Mouse (Mus musculus): ENCODE results near the gene Slc9a3. TPM values are rescaled to one million over a fixed set of nuclear protein-coding genes. Genes with fewer than 3 reads are reported as not detected.
A peak's percentile ranks its signal among the peaks of the same experiment; 100 is the strongest.

The Slc9a3 gene
- total RNA-seq (2015): not detected in 2 replicates
- not detected in 2 replicates for total RNA-seq (2017)

DNA sequence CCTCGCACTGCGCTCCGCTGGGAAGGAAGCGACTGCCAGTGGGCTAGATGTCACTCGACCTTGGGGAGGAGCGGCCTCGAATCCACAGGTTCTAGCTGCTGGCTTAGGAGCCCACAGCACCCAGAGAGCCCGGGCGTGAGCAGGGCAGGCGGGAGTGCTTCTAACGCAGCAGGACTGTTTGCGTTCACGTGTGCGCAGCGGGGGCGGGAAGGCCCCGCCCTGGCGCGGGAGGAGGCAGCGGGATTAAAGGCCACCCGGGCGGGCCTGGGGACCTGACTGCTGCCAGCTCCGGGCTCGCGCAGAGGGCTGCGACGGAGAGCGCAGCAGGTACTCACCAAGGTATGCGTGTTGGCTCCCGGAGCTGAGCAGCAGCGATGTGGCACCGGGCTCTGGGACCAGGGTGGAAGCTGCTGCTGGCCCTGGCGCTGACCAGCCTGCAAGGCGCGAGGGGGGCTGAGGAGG, at the start of gene Slc9a3:
Slc9a3 (plus strand) TSS at position 317 of the 462 bp plus-strand sequence.
- no peak for ATAC-seq (ENCODE audit: poor library complexity, severe bottlenecking)

GRCm38 (mm10) chr13:74071714-74072113, 49.5 kb upstream of the Slc9a3 start:
- no peak for ATAC-seq (ENCODE audit: poor library complexity, severe bottlenecking)

GRCm38 (mm10) chr13:74073369-74073768, 47.9 kb upstream of the Slc9a3 start:
- no peak for ATAC-seq (ENCODE audit: poor library complexity, severe bottlenecking)

DNA sequence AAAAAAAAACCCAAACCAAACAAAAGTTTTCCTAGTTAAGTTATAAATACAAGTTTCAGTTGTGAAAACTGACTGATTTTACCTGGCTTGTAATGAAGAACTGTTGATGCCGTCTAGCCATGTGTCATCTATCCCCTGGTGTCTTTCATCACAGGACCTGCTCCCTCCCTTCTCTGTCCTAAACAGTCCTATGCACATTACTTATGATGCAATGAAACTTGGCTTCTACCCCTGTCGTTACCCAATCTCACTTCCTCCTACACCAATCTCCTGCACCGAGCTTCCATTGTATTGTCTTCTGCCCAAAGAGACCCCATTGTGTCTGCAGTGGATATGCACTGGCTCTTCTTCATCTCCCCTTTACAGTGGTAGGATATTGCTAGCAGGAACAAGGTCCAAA, 31.0 kb upstream of the Slc9a3 start:
- peak; percentile 97 for ATAC-seq (ENCODE audit: poor library complexity, severe bottlenecking)

- ATAC-seq (ENCODE audit: poor library complexity, severe bottlenecking): no peak
Observed at GRCm38 (mm10) chr13:74095936-74096335, 25.3 kb upstream of the Slc9a3 start.

DNA sequence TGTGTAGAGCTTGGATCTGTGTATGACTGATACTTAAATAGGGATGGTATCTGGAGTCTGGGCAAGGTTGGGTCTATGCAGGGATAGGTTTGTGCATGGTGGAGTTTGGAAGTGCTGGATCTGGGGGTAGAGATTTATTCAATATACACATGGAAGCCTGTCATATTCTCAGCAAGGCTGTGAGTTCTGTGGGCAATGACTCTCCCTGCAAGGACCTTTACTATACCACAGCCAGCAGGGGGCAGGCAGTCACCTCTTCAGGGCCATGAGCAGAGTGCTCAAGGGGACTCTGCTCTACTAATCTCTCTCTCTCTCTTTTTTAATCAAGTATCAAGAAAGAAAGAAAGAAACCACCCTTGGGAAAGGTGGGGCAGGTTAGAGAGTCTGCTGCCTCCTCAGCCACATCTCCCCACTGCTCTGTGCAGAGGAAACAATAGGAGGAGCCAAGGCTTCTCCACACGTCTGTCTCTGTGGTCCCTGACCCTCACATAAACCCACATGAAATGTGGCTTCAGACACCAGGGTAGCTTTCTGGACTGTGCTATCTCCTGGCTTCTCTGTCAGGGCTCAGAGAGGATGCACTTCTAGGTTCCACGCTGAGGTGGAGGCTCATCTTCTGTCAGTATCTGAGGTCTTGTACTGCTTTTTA, 24.4 kb upstream of the Slc9a3 start:
- peak; percentile 75 for ATAC-seq (ENCODE audit: poor library complexity, severe bottlenecking)

GRCm38 (mm10) chr13:74098913-74099312, 22.3 kb upstream of the Slc9a3 start:
- ATAC-seq (ENCODE audit: poor library complexity, severe bottlenecking): no peak

- no peak for ATAC-seq (ENCODE audit: poor library complexity, severe bottlenecking)
Observed at GRCm38 (mm10) chr13:74102108-74102830, 19.0 kb upstream of the Slc9a3 start.

DNA sequence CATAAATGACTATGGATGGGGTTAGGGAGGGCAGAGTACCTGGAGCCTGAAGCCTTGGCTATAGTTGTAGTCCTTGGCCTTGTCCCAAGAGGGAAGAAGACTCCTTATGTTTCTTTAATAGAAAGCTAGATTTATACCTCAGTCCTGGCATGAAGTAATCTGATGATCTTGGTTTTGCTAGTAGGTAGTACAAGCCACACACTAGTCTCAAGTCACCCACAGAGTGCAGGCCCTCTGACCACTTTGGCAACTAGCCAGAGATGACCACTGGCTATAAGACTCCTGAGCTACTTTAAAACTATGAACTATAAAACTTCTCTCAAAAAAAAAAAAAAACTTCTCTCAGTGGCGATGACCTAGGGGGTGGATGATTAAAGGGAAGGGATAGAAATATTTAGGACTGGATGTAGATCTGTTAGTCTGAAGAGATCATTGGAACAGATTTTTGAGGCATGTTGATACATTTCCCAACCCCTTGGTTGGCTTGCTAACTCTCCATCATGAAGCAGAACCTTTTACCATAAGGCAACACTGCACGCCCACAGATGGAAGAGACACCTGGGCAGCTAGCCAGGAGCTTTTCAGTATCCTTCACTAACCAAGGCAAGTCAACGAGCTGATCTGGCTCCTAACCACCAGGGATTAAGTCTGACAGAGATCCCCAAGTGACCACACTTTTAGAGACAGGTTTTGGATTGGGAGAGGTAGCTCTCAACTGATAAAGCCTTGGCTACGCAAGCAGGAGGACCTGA, 18.2 kb upstream of the Slc9a3 start:
- no peak for ATAC-seq (ENCODE audit: poor library complexity, severe bottlenecking)

GRCm38 (mm10) chr13:74104417-74104816, 16.8 kb upstream of the Slc9a3 start:
- ATAC-seq (ENCODE audit: poor library complexity, severe bottlenecking): no peak

DNA sequence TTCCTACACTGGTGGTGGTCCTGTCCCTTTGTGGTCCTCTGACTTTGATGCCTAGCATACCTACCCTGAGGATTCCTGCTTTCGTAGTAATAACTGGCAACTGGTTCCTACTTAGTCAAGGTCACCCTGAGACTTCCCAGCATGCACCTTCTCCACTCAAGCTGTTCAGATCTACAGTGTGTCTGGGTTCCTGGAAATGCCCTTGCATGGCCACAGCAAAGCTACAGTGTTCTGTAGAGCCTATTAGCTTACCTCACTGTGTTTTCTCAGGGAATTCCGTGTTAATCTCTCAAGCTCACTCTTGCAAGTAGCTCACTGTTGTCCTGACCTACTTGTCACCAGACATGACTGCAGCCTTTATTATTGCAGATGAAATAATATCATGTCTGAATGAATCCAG, 13.8 kb upstream of the Slc9a3 start:
- ATAC-seq (ENCODE audit: poor library complexity, severe bottlenecking): no peak

- ATAC-seq (ENCODE audit: poor library complexity, severe bottlenecking): no peak
Observed at GRCm38 (mm10) chr13:74112593-74112992, 8.7 kb upstream of the Slc9a3 start.

DNA sequence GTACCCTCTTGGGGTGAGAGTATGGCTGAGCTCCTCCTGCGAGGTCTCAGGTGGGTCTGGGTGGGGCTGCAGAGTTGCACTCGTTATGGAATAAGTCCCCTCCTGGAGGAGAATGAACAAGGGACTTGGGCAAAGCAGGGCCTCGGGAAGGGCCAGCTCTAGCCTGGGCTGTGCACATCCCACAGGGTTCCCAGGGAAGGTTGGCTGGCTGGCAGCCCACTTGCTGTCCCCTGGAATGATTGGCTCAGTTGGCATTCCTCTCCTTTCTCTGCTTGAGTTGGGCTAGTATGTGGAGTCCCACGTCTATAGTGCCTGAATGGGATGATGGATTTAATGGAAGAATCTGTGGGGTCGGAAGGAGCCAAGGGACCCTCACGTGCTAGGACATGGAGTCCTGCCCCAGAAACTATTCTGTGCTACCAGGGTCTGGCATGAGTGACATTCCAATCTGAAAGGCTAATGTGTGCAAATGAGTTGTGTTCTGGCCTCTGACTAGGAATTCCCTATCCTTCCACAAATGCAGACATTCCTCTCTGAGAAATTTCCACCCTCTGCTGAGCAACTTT, 7.5 kb upstream of the Slc9a3 start:
- ATAC-seq (ENCODE audit: poor library complexity, severe bottlenecking): no peak

DNA sequence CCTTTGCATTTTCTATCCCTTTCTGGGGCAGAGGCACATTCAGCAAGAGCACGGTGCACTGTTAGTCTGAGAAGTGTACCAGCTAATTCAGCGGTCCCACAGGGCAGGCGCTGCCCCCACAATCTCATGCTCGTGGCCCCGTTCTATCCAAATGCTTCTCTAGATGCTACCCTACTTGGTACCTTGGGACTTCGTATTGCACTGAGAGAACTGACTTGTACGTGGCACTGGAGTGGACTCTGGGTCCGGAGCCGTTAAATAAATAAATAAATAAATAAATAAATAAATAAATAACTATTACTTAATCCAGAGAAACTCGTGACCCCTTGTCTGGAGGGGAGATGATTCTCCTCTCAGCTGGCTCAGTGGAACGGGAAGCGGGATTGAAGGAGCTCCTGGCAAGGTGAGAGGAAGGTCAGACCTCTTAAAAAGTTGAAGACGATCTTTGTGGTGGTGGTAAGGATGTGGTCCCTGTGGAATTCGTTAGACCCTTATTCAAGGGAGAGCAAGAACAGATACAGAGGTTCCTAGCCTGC, 606 bp downstream of the Slc9a3 start:
- no peak for ATAC-seq (ENCODE audit: poor library complexity, severe bottlenecking)

DNA sequence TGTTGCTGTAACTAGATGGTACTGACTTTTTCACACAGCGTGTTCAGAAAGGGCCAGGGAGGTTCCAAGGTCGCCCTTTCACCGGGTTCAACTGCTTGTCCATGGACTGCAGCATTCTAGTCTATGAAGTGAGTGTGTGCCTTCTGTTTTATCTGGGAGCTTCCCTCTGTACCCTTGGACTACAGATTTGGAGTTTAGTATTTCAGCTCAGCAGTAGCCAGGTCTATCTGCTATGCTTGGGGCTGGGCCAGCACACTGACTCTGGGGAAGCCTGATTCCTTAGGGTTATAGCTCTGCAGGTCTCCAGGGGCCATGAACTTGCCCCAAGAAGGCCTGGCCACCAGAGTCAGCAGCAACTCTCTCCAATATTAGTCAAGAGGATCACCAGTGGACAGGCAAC, 1.4 kb downstream of the Slc9a3 start:
- no peak for ATAC-seq (ENCODE audit: poor library complexity, severe bottlenecking)

DNA sequence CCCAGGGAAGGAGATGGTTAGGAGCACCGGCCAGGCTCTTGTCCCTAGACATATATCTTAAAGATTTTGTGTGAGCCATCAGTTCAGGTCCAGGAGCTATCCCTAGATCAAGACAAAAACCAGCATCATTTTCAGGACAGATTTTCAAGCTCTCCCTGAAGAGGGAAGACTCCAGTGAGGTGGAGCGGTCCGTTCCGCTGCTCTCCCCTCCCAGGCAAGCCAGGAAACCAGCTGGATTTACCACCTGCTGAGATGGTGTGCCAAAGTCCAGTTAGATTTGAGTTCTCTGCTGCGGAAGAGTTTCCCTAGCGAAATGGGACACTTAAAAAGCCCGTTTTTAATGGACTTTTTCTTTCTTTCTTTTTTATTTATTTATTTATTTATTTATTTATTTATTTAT, 6.3 kb downstream of the Slc9a3 start:
- ATAC-seq (ENCODE audit: poor library complexity, severe bottlenecking): no peak

- ATAC-seq (ENCODE audit: poor library complexity, severe bottlenecking): no peak
Observed at GRCm38 (mm10) chr13:74129909-74130308, 8.7 kb downstream of the Slc9a3 start.

- no peak for ATAC-seq (ENCODE audit: poor library complexity, severe bottlenecking)
Observed at GRCm38 (mm10) chr13:74138906-74139647, 17.8 kb downstream of the Slc9a3 start.

DNA sequence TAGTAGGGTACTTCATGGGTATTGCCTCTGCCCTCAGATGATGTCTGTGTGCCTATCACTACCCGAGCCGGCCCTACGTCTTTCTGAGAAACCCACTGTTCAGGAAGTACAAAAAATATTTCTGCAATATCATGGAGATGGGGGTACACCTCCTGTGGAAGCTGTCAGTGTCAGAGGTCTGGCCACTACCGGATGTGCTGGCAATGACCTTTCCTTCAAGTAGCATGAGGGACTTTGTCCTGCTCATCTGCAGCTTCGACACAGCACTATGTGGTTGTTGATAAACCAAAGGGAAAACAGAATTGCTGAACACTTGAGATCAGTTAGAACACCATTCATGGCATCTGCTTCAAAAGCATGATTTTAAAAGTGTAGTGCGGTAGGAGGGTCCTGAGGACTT, 19.5 kb downstream of the Slc9a3 start:
- ATAC-seq (ENCODE audit: poor library complexity, severe bottlenecking): no peak

- no peak for ATAC-seq (ENCODE audit: poor library complexity, severe bottlenecking)
Observed at GRCm38 (mm10) chr13:74143282-74143681, 22.0 kb downstream of the Slc9a3 start.

All from megakaryocyte, adult 5-6 weeks (primary cell).